9 mouse cellular contexts compared by ENCODE assay signal in the genomic region with DNA sequence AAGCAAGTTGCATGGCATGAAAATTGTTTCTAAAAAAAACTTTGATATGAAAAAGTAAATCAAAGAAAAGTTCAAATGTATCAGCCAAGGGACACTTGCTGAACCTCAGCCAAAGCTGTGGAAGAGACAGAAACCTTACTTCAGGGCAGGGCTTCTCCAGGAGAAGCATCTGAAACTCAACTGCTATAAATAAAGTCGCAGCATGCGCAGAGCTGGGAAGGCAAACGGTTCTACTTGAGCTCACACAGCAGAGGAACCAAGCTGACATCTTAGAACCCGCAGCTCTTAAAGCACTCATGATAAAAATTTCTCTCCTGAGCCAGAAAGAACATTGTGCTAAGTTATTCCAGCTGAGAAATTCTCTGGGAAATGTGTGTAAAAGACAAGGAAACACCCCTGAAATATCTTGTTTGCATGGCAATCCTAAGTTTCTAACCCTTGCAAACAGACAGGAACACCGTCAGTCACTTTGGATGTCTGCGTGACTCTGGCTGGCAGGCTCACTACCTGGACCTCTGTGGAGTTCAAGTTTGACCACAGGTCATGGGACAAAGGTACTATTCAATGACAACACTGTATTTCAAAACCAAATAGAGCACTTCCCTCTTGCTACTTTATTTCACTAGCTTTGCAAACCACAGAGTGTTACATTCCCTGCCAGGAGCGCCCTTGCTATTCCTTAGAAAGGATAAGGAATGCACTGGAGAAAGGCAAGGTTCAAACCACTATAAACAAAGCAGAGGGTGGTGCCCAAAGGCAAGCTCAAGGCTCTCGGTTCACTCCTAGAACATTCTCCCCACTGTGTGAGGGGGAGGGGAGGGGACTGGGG. TPM values are rescaled to one million over a fixed set of nuclear protein-coding genes. Genes with fewer than 3 reads are reported as not detected.
DNase-seq lines count a peak whose midpoint lies in the region; ATAC-seq lines count a peak whose summit lies in the region.
"Had no signal": no experiment of that assay in that cellular context is flagged by ENCODE, and none has a peak within 500 bp of the region (broad histone marks: within the 10 kb centered on the region; RNA-seq: fewer than 3 reads in every experiment).

No protein-coding gene starts in this region.

- 66% methylated on average over 8 of the region's 8 CpGs for WGBS in midbrain, embryonic 11.5 days
- WGBS in midbrain, embryonic 14.5 days, result 69% methylated on average over 8 of the region's 8 CpGs
- WGBS in forebrain, embryonic 16.5 days, result 67% methylated on average over 8 of the region's 8 CpGs
- 72% methylated on average over 8 of the region's 8 CpGs for WGBS in midbrain, embryonic 10.5 days

- peak; percentile 55 for DNase-seq in gastrocnemius, adult 18-20 months (ENCODE audit: low spot score)
- no peak for DNase-seq in gastrocnemius, postnatal 4 days (ENCODE audit: low spot score in 2 of 2)
- peak; percentile 45 for DNase-seq in midbrain, embryonic 11.5 days (ENCODE audit: low spot score, missing footprints)
- no peak for DNase-seq in midbrain, embryonic 14.5 days
- peak; percentile 48 to 68 for DNase-seq in kidney, postnatal 36 days
- DNase-seq in yolk sac, embryonic 10.5 days (ENCODE audit: low spot score), result peak; percentile 52
- DNase-seq in midbrain, embryonic 10.5 days (ENCODE audit: low spot score), result no peak

- no peaks in the 10 kb centered on the region for H3K27me3 ChIP-seq in midbrain, embryonic 11.5 days (ENCODE audit: control insufficient read depth, insufficient read depth, low read length)
- no peaks in the 10 kb centered on the region for H3K27me3 ChIP-seq in midbrain, embryonic 14.5 days (ENCODE audit: control insufficient read depth, insufficient read depth, low read length)
- no peaks in the 10 kb centered on the region for H3K27me3 ChIP-seq in forebrain, embryonic 16.5 days (replicated peaks; ENCODE audit: control insufficient read depth, insufficient read depth, low read length)
- H3K27me3 ChIP-seq in midbrain, embryonic 10.5 days (ENCODE audit: low read depth, poor library complexity, severe bottlenecking), result no peaks in the 10 kb centered on the region
- H3K27me3 ChIP-seq: limb, embryonic 15.5 days had no signal

- H3K4me2 ChIP-seq in midbrain, embryonic 11.5 days, result no peak overlapping the region
- no peak overlapping the region for H3K4me2 ChIP-seq in midbrain, embryonic 14.5 days (ENCODE audit: low read length)
- H3K4me2 ChIP-seq in forebrain, embryonic 16.5 days (ENCODE audit: low read length), result no peak overlapping the region
- H3K4me2 ChIP-seq: limb, embryonic 15.5 days had no signal

- H3K36me3 ChIP-seq in midbrain, embryonic 11.5 days (ENCODE audit: control insufficient read depth, insufficient read depth, low read length), result no peaks in the 10 kb centered on the region
- H3K36me3 ChIP-seq in midbrain, embryonic 14.5 days (ENCODE audit: control insufficient read depth, insufficient read depth, low read length), result no peaks in the 10 kb centered on the region
- H3K36me3 ChIP-seq in forebrain, embryonic 16.5 days (ENCODE audit: control insufficient read depth, insufficient read depth), result no peaks in the 10 kb centered on the region
- no peaks in the 10 kb centered on the region for H3K36me3 ChIP-seq in midbrain, embryonic 10.5 days
- H3K36me3 ChIP-seq: limb, embryonic 15.5 days had no signal

- H3K9me3 ChIP-seq in midbrain, embryonic 11.5 days (ENCODE audit: control insufficient read depth, low read length), result no peaks in the 10 kb centered on the region
- H3K9me3 ChIP-seq in midbrain, embryonic 14.5 days (ENCODE audit: control insufficient read depth, low read length), result no peaks in the 10 kb centered on the region
- no peaks in the 10 kb centered on the region for H3K9me3 ChIP-seq in forebrain, embryonic 16.5 days (ENCODE audit: control insufficient read depth, low read length)
- H3K9me3 ChIP-seq in midbrain, embryonic 10.5 days (replicated peaks), result no peaks in the 10 kb centered on the region
- H3K9me3 ChIP-seq: limb, embryonic 15.5 days had no signal

- no peaks in the 10 kb centered on the region for H3K4me1 ChIP-seq in midbrain, embryonic 11.5 days (ENCODE audit: control insufficient read depth, insufficient read depth, low read length)
- no peaks in the 10 kb centered on the region for H3K4me1 ChIP-seq in midbrain, embryonic 14.5 days (ENCODE audit: control insufficient read depth, insufficient read depth, low read length)
- H3K4me1 ChIP-seq in forebrain, embryonic 16.5 days (replicated peaks; ENCODE audit: control insufficient read depth, insufficient read depth, low read length), result no peaks in the 10 kb centered on the region
- no peaks in the 10 kb centered on the region for H3K4me1 ChIP-seq in midbrain, embryonic 10.5 days

- ATAC-seq in midbrain, embryonic 11.5 days (ENCODE audit: low FRiP score), result no peak
- no peak for ATAC-seq in midbrain, embryonic 14.5 days (ENCODE audit: low FRiP score, low TSS enrichment)
- no peak for ATAC-seq in forebrain, embryonic 16.5 days

- no peak overlapping the region for H3K9ac ChIP-seq in midbrain, embryonic 11.5 days (ENCODE audit: low read length)
- no peak overlapping the region for H3K9ac ChIP-seq in midbrain, embryonic 14.5 days (replicated peaks; ENCODE audit: low read length)
- no peak overlapping the region for H3K9ac ChIP-seq in forebrain, embryonic 16.5 days (replicated peaks; ENCODE audit: low read depth, low read length)
- H3K9ac ChIP-seq: limb, embryonic 15.5 days had no signal

- H3K27ac ChIP-seq in midbrain, embryonic 11.5 days (ENCODE audit: low read depth, low read length), result no peak overlapping the region
- H3K27ac ChIP-seq in midbrain, embryonic 14.5 days (replicated peaks; ENCODE audit: low read depth, low read length), result no peak overlapping the region
- no peak overlapping the region for H3K27ac ChIP-seq in forebrain, embryonic 16.5 days (ENCODE audit: low read length)
- H3K27ac ChIP-seq in midbrain, embryonic 10.5 days (replicated peaks), result no peak overlapping the region
- H3K27ac ChIP-seq: limb, embryonic 15.5 days had no signal

- H3K4me3 ChIP-seq in midbrain, embryonic 11.5 days (ENCODE audit: low read depth, low read length), result no peak overlapping the region
- no peak overlapping the region for H3K4me3 ChIP-seq in midbrain, embryonic 14.5 days (replicated peaks; ENCODE audit: low read depth, low read length)
- H3K4me3 ChIP-seq in forebrain, embryonic 16.5 days (replicated peaks; ENCODE audit: low read length), result no peak overlapping the region
- H3K4me3 ChIP-seq in midbrain, embryonic 10.5 days, result no peak overlapping the region
- H3K4me3 ChIP-seq: limb, embryonic 15.5 days had no signal

RNA-seq across cellular contexts. Expression of gene Adcy9, which starts 15.2 kb away (rescaled TPM):
- total RNA-seq in gastrocnemius, adult 18-20 months (2021), result 10 to 100 TPM; 33.7 to 36.2 TPM
- 10 to 100 TPM; 18.1 to 19.3 TPM for total RNA-seq in gastrocnemius, postnatal 4 days (2021)
- polyA plus RNA-seq in midbrain, embryonic 11.5 days (2014; fragmentation: Nextera tagmentation; extraction: Ambion mirVana), result 1.2 and 1.3 TPM in 2 replicates
- 5.3 and 5.8 TPM in 2 replicates for polyA plus RNA-seq in midbrain, embryonic 14.5 days (2014; fragmentation: Nextera tagmentation; extraction: Ambion mirVana)
- 2.5 and 2.8 TPM in 2 replicates for polyA plus RNA-seq in forebrain, embryonic 16.5 days (2015; fragmentation: Nextera tagmentation; extraction: Ambion mirVana)
- 0.56 and 0.92 TPM in 2 replicates for polyA plus RNA-seq in midbrain, embryonic 10.5 days (2016; fragmentation: Nextera tagmentation; extraction: Ambion mirVana)

Comparison
In these comparisons a context has a peak if more than half of its experiments do, and no peak if none do; other contexts are left out.
1. DNase-seq: peak in gastrocnemius, adult 18-20 months (single experiment), midbrain, embryonic 11.5 days (single experiment), kidney, postnatal 36 days (2 of 2) and yolk sac, embryonic 10.5 days (single experiment); none in gastrocnemius, postnatal 4 days (0 of 2), midbrain, embryonic 14.5 days (single experiment) and midbrain, embryonic 10.5 days (single experiment).